Mouse (Mus musculus) hindbrain, embryonic 11.5 days (tissue): ENCODE results near the gene 4930447C04Rik. TPM values are rescaled to one million over a fixed set of nuclear protein-coding genes. Genes with fewer than 3 reads are reported as not detected.

Source experiments
- ATAC-seq: fragments of 200-750 bp; cut with Nextera tagmentation; 2 replicates; pipeline ENCODE4 v1.8.0; 2017; ENCODE audit warnings: mild to moderate bottlenecking, moderate TSS enrichment, moderate library complexity; ENCODE audit not compliant: low FRiP score
- DNase-seq: peaks from one replicate; pipeline ENCODE4 v3.0.0-alpha.2; 2015; ENCODE audit warnings: low spot score
- H3K27ac ChIP-seq: fragments of 300-500 bp; sonication (generic); 2 replicates; pipeline ENCODE4 v1.5.1; 2014; ENCODE audit warnings: mild to moderate bottlenecking, low read depth, low read length
- H3K27me3 ChIP-seq: fragments of 300-500 bp; sonication (generic); 2 replicates; pipeline ENCODE4 v1.6.1; 2014; ENCODE audit warnings: mild to moderate bottlenecking, low read length, moderate library complexity, mixed read lengths; ENCODE audit not compliant: control insufficient read depth, insufficient read depth
- H3K36me3 ChIP-seq: fragments of 300-500 bp; sonication (generic); 2 replicates; pipeline ENCODE4 v1.6.1; 2014; ENCODE audit warnings: mild to moderate bottlenecking, low read length, moderate library complexity, mixed read lengths; ENCODE audit not compliant: control insufficient read depth, insufficient read depth
- H3K4me1 ChIP-seq: fragments of 300-500 bp; sonication (generic); replicated peaks from 2 replicates; pipeline ENCODE4 v1.6.1; 2014; ENCODE audit warnings: low read length, mixed read lengths; ENCODE audit not compliant: control insufficient read depth, insufficient read depth
- H3K4me2 ChIP-seq: fragments of 300-500 bp; sonication (generic); replicated peaks from 2 replicates; pipeline ENCODE4 v1.6.1; 2014; ENCODE audit warnings: mild to moderate bottlenecking, low read depth, low read length
- H3K4me3 ChIP-seq: fragments of 300-500 bp; sonication (generic); 2 replicates; pipeline ENCODE4 v1.5.1; 2014; ENCODE audit warnings: low read depth, low read length
- H3K9ac ChIP-seq: fragments of 300-500 bp; sonication (generic); 2 replicates; pipeline ENCODE4 v1.6.1; 2014; ENCODE audit warnings: low read depth, low read length
- H3K9me3 ChIP-seq: fragments of 300-500 bp; sonication (generic); 2 replicates; pipeline ENCODE4 v1.6.1; 2016; ENCODE audit warnings: low read length; ENCODE audit not compliant: control insufficient read depth
- WGBS: fragments of 180-500 bp; shearing (Covaris S2); extraction: QIAGEN DNeasy Blood & Tissue Kit; methylation state at CpG from one replicate; pipeline ENCODE4 v1.1.7; 2014; 5-methylcytosine and 5-hydroxymethylcytosine counted together
- polyA plus RNA-seq: library from polyadenylated mRNA; unstranded; fragments of >200 nt; fragmentation: Nextera tagmentation; extraction: Ambion mirVana; gene quantifications from 2 replicates; pipeline ENCODE4 v1.2.1, GENCODE M21; 2014

4930447C04Rik gene
- polyA plus RNA-seq = 2.1 TPM in 2 replicates

GRCm38 (mm10) chr12:72940071-72940821 is at the start of gene 4930447C04Rik:
TSS of gene 4930447C04Rik (minus strand) at chr12:72940774.
- DNase-seq = peak; percentile 62
- WGBS = 1% methylated on average over 39 of the region's 39 CpGs
- H3K9ac ChIP-seq = no peak within 1 kb of the TSS
- H3K27me3 ChIP-seq = peaks cover 87% of the 10 kb centered on the region
- H3K36me3 ChIP-seq = no peaks in the 10 kb centered on the region
- H3K27ac ChIP-seq = no peak within 1 kb of the TSS
- no peak for ATAC-seq
- H3K4me3 ChIP-seq = peak within 1 kb of the TSS; percentile 14
- peaks cover 4% of the 10 kb centered on the region; the same call in 1 of the 2 replicates for H3K4me1 ChIP-seq
- H3K4me2 ChIP-seq = peak within 1 kb of the TSS; percentile 17; the same call in 1 of the 2 replicates
- H3K9me3 ChIP-seq = no peaks in the 10 kb centered on the region

- Histone ChIP-seq H3K4me1 (no peaks in the 10 kb centered on the region), H3K36me3 (no peaks in the 10 kb centered on the region), H3K9me3 (no peaks in the 10 kb centered on the region), H3K27me3 (no peaks in the 10 kb centered on the region), H3K4me2 (no peak overlapping the region), H3K27ac (no peak overlapping the region), H3K4me3 (no peak overlapping the region), H3K9ac (no peak overlapping the region)
- ATAC-seq (no peak), DNase-seq (no peak)
- 89% methylated on average over 8 of the region's 8 CpGs for WGBS
Observed at GRCm38 (mm10) chr12:72983071-72983857, 42.7 kb upstream of the 4930447C04Rik start.

GRCm38 (mm10) chr12:72982616-72983015 is 42.0 kb upstream of the 4930447C04Rik start:
- DNase-seq (no peak), ATAC-seq (no peak)
- Histone ChIP-seq H3K27ac (no peak overlapping the region), H3K9me3 (no peaks in the 10 kb centered on the region), H3K4me2 (no peak overlapping the region), H3K9ac (no peak overlapping the region), H3K4me3 (no peak overlapping the region), H3K4me1 (no peaks in the 10 kb centered on the region), H3K27me3 (no peaks in the 10 kb centered on the region), H3K36me3 (no peaks in the 10 kb centered on the region)
- WGBS = 81% methylated on average over 10 of the region's 10 CpGs

GRCm38 (mm10) chr12:72979236-72979635 is 38.7 kb upstream of the 4930447C04Rik start:
- ATAC-seq = no peak
- Histone ChIP-seq H3K4me2 (no peak overlapping the region), H3K27me3 (peaks cover 12% of the 10 kb centered on the region; the same call in 1 of the 2 replicates), H3K4me1 (no peaks in the 10 kb centered on the region), H3K36me3 (no peaks in the 10 kb centered on the region), H3K4me3 (no peak overlapping the region), H3K9me3 (no peaks in the 10 kb centered on the region), H3K9ac (no peak overlapping the region), H3K27ac (no peak overlapping the region)
- WGBS = 81% methylated on average over 5 of the region's 5 CpGs
- no peak for DNase-seq

GRCm38 (mm10) chr12:72977851-72978250 is 37.3 kb upstream of the 4930447C04Rik start:
- H3K4me3 ChIP-seq = no peak overlapping the region
- H3K36me3 ChIP-seq = no peaks in the 10 kb centered on the region
- H3K9me3 ChIP-seq = no peaks in the 10 kb centered on the region
- H3K27ac ChIP-seq = no peak overlapping the region
- H3K27me3 ChIP-seq = peaks cover 17% of the 10 kb centered on the region; the same call in 1 of the 2 replicates
- no peaks in the 10 kb centered on the region for H3K4me1 ChIP-seq
- no peak overlapping the region for H3K4me2 ChIP-seq
- DNase-seq (no peak), ATAC-seq (no peak)
- no peak overlapping the region for H3K9ac ChIP-seq
- WGBS = 82% methylated on average over 3 of the region's 3 CpGs

GRCm38 (mm10) chr12:72976718-72977117 is 36.1 kb upstream of the 4930447C04Rik start:
- DNase-seq (peak; percentile 83), ATAC-seq (peak; percentile 54; the same call in 1 of the 2 replicates)
- H3K4me2 ChIP-seq = no peak overlapping the region
- H3K4me1 ChIP-seq = no peaks in the 10 kb centered on the region
- WGBS = 2% methylated on average over 12 of the region's 12 CpGs
- no peak overlapping the region for H3K4me3 ChIP-seq
- peaks cover 20% of the 10 kb centered on the region; the same call in 1 of the 2 replicates for H3K27me3 ChIP-seq
- H3K27ac ChIP-seq = no peak overlapping the region
- H3K36me3 ChIP-seq = no peaks in the 10 kb centered on the region
- H3K9ac ChIP-seq = no peak overlapping the region
- no peaks in the 10 kb centered on the region for H3K9me3 ChIP-seq

GRCm38 (mm10) chr12:72976172-72976571 is 35.6 kb upstream of the 4930447C04Rik start:
- ATAC-seq = no peak
- Histone ChIP-seq H3K4me3 (no peak overlapping the region), H3K9me3 (no peaks in the 10 kb centered on the region), H3K36me3 (no peaks in the 10 kb centered on the region), H3K27ac (no peak overlapping the region), H3K4me1 (no peaks in the 10 kb centered on the region), H3K27me3 (peaks cover 20% of the 10 kb centered on the region; the same call in 1 of the 2 replicates), H3K4me2 (no peak overlapping the region), H3K9ac (no peak overlapping the region)
- DNase-seq = peak; percentile 8
- WGBS = 3% methylated on average over 7 of the region's 7 CpGs

- Histone ChIP-seq H3K4me3 (no peak overlapping the region), H3K36me3 (no peaks in the 10 kb centered on the region), H3K9ac (no peak overlapping the region), H3K27ac (no peak overlapping the region), H3K9me3 (no peaks in the 10 kb centered on the region), H3K27me3 (peaks cover 20% of the 10 kb centered on the region; the same call in 1 of the 2 replicates), H3K4me2 (no peak overlapping the region), H3K4me1 (no peaks in the 10 kb centered on the region)
- DNase-seq = peak; percentile 74
- no peak for ATAC-seq
- WGBS = 20% methylated on average over 6 of the region's 6 CpGs
Observed at GRCm38 (mm10) chr12:72973161-72973560, 32.6 kb upstream of the 4930447C04Rik start.
